Mouse (Mus musculus): ENCODE results near the gene Samd1.
A peak's percentile ranks its signal among the peaks of the same experiment; 100 is the strongest.
"Not testable (repeated sequence)": the region's sequence is repeated elsewhere in the genome, so short reads cannot be mapped to it uniquely, and the experiment has no call there.

Gene Samd1

DNA sequence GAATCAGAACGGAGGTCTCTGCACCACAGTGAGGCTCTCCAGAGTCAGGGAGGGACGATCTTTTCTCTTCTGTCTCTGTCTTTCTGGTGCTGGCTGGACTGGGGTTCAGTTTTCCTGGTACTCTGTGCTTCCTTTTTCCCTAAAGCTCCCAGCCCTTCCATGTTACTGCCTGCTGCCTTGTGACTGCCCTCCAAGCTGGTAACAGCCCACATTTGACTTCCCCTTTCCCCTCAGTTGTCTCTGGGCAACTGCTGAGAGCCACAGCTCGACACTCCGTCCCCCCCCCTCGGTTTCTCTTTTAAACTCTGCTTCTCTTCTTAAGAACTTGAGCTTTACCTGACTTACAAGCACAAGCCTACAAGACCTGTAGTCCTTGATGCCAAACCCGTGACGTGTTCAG lies 8.2 kb upstream of the Samd1 start:
- DNase-seq: no peak

DNA sequence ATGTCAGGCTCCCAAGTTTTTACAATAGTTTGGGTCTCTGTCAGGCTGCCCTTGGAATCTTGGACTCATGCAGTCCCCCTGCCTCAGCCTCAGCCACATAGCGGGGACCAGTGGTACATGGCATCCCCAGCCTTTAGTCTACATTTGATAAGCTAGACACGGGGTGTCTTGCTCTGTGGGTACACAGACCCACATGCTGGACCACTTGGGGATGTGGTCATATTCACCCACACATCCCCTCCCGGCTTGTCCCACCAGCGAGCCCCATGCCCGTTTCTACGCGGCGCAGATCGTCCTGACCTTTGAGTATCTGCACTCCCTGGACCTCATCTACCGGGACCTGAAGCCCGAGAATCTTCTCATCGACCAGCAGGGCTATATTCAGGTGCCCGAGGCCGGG lies 7.3 kb upstream of the Samd1 start:
- DNase-seq: no peak

DNA sequence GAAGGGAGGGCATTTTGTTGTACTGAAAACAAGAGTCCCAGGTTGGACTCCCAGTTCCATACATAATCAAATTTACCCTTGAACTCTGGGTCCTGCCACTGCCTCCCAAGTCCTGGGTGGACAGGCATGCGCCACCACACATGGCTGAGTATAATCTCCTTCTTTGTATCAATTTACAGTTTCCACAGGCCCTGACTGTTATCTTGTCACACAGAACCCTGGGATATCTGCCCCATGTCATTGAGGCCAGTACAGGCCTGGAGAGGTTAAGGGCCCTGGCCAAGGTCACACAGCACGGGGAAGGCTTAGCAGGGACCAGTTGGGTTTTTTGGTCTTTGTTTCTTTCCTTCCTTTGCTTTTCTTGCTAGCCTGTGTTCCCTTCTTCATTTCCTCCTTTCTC lies 5.0 kb upstream of the Samd1 start:
- no peak for DNase-seq

DNA sequence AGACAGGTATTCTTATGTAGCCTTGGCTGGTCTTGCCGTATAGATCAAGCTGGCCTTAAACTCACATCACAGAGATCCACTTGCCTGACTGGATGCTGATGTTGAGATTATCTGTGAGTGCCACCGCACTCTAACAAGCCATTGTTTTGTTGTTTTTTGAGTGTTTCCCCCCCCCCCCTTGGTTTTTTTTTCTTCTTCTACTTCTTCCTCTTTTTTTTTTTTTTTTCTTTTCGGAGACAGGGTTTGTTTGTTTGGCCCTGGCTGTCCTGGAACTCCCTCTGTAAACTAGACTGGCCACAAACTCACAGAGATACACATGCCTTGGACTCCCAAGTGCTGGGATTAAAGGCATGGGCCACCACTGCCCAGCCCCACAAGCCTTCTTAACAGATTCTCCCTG lies 3.4 kb upstream of the Samd1 start:
- no peak for DNase-seq

DNA sequence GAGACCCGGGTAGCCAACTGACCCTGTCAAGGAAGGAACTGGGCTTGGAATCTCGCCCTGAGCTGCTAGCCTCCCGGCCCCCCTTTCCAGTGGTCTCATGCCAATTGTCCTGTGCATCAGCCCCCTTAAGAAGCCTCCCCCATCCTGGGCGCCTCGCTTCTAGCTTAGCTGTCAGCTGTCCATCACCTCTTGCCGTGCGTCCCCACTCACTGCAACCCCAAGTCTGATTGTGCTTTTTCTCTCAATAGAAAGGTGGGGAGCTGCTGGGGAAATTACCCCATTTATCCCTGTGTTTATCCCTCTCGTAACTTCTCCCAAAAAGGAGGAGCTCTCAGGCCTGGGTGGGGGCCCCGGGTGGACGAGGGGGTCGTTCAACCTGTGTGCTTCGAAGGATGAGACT lies 1.5 kb upstream of the Samd1 start:
- DNase-seq: no peak

DNA sequence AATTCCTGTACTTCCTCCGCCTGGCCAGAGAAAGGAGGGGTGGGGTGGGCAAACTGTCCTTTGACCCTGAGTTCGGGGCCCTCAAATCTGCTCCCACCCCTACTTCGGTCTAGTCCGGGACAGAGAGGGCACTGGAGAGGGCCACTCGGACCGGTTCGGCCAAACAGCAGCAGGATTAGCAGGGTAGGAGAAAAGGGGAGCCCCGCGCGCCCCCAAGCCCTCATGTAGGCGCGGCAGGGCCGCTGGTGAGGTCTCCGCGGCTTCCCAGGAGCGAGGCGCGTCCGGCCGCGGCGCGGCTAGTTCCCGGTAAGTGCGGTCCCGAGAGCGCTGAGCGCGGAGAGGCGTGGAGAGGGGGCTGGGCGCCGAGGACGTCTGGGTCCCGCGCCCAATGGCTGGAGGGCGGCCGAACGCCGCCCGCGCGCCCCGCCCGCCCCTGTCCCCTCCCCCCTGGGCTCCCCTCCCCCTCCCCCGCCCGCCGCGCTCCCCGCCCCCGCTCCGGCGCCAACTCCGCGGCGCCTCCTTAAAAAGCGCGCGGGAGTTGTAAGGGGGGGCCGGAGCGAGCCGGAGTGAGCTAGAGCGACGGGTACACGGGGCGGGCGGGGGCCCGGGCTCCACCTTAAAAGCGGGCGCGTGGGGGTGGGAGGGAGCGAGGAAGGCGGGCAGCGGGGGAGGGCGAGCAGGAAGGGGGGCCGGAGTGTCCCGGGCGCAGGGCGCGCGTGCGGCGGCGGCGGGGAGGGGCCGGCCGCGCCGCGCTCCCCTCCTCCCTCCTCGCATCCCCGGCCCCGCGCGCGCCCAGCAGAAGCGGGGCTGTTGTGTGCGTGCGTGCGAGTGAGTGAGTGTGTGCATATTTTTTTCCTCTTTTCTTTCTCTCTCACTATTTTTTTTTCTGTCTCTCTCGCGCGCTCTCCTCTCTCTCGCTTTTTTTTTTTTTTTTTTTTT lies 636 bp upstream of the Samd1 start:
- DNase-seq: peak; percentile 91 to 93

DNA sequence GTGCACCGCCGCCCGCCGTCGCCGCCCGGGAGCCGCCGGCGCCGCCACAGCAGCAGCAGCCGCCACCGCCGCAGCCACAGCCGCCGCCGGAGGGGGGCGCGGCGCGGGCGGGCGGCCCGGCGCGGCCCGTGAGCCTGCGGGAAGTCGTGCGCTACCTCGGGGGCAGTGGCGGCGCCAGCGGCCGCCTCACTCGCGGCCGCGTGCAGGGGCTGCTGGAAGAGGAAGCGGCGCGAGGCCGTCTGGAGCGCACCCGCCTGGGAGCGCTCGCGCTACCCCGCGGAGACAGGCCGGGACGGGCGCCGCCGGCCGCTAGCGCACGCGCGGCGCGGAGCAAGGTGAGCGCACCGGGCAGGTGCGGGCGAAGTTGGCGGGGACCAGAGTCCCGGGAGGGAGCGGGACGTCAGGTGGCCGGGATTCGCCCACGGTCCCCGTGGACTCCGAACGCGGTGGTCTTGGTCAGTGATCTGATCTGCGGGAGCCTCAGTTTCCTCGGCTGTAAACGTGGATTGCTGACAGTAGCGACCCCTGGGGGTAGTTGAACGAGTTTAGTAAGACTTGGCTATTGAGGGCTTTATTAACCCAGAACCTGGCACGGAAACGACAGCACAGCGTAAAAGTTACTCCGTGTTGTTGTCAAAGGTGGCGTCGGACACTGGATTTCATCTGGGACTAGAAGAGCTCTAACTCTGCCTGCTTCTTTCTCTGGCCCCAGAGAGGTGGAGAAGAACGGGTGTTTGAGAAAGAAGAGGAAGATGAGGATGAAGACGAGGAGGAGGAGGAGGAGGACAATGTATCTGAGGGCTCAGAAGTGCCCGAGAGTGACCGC lies 972 bp downstream of the Samd1 start:
- peak; percentile 54 to 60 for DNase-seq

DNA sequence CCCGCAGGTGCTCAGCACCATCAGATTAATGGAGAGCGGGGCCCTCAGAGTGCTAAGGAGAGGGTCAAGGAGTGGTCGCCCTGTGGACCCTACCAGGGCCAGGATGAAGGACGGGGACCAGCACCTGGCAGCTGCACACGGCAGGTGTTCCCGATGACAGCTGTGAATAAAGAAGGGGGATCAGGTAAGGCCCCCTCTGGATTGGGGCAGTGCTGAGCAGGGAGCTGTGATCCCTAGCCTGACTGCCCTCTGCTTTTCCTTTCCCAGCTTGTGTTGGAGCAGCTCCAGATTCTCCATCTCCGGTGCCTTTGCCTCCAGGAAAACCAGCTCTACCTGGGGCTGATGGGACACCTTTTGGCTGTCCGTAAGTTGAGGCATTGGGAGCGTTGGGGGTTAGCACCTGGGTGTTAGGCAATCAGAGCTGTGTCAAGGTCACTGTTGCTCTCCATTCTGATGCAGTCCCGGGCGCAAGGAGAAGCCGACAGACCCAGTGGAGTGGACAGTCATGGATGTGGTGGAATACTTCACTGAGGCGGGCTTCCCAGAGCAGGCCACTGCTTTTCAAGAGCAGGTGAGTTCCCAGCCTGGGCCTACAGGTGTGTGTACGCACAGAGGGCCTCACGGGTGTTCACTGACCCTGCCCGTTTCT lies 1.7 kb downstream of the Samd1 start:
- DNase-seq: no peak

DNA sequence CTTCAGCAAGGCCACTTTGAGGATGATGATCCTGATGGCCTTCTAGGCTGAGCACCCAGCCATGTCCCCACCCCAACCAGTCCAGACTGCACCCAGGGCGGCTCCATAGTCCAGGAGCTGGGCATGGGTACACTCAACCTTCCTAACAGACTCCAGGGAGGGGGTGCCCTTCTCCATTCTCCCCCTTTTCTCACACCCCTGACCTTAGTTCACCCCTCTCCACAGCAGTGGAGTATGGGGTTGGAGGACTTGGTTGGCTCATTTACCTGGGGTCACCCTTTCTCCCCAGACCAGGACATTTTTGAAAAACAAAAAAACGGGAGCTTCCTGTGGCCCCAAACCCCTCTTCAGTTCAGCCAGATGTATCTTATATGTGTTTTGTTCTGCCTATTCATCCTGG lies 2.4 kb downstream of the Samd1 start:
- no peak for DNase-seq

DNA sequence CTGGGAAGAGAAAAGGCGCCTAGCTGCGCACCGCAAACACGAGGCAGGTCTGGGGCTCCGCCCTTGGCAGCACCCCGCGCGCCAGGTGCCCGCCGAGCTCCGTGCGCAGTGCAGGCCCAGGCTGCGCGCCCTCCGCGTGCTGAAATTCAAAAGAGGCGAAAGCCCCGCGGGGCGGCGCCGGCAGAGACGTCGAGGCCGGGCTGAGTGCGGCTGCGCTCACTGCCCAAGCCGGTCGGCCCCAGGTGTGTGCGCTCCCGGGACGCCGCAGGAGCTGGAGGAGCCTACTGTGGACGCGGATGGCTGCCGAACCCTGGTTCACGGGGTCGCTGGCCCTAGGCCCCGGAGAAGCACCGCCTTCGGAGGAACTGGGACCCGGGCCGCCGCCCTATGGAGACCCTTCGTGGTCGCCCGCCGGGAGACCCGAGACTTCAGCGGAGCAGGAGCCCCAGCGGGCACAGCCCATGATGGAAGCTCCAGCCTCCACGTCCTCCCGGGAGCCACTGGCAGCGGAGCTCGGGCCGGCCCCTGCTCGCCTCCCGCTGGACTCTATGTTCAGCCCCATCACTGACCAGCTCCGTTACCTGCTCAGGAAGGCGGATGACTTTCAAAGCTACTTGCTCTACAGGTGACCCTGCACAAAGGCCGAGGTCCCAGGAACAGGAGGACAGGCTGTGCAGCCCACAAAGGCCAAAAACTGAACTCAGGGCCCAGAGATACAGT lies 4.0 kb downstream of the Samd1 start, which contains the start of gene 1700067K01Rik:
Gene 1700067K01Rik, plus strand, starts transcription at position 222 of the 720 bp plus-strand sequence.
- no peak for DNase-seq

DNA sequence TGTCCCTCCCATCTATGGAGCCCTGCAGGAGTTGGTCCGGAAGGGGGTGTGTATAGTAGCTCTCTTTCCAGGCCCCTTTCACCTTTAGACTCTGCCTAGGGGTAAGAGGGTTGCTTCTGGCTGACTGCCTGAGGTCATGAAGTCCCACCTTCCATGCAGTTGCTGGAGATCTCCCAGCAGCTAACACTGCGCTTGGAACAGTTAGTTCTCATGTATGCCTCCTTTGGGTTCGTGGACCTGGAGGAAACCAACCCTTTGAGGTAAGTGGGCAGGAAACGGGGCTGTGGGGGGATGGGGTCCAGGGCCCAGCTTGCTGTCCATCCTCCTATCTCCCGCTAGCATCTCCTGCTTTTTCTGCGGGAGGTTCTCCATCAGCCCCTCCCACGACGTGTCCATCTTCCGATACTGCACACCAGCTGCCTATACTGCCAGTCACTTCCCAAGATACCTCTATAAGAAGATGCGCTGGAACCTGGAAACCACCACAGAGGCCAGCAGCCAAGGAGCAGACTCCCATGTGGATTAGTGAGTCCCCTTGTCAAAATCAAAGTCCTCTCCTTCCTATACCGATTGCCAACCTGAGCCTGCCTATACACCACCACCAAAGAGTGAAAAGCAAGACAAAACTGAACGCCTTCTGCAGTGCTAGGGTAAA lies 5.6 kb downstream of the Samd1 start:
- DNase-seq: no peak

DNA sequence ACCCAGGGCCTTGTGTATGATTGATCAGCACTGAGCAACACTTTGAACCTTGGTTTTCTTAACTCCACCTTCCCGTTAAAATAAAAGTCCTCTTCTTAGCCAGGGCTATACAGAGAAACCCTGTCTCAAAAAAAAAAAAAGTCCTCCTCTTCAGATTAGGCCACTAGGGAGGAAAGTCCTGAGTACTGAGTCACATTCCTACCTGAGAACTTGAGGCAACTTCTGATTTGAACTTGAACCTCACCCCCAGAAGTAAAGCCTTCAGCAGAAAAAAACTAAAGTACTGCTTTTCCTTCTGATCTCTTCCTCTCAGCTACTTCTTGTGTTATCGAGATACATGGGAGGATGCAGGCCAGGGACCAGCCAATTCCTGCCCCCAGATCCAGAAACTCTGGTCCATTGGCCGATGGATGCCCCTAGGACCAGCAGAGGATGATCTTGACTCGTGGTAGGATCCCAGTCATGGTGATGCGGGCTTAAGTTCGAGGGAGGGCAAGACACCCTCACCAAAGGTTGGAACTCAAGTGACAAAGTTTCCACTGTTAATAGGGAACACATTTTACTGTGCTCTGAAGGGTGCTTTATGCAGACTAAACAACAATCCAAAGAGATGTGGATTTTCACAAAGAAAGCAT lies 6.3 kb downstream of the Samd1 start:
- no peak for DNase-seq

DNA sequence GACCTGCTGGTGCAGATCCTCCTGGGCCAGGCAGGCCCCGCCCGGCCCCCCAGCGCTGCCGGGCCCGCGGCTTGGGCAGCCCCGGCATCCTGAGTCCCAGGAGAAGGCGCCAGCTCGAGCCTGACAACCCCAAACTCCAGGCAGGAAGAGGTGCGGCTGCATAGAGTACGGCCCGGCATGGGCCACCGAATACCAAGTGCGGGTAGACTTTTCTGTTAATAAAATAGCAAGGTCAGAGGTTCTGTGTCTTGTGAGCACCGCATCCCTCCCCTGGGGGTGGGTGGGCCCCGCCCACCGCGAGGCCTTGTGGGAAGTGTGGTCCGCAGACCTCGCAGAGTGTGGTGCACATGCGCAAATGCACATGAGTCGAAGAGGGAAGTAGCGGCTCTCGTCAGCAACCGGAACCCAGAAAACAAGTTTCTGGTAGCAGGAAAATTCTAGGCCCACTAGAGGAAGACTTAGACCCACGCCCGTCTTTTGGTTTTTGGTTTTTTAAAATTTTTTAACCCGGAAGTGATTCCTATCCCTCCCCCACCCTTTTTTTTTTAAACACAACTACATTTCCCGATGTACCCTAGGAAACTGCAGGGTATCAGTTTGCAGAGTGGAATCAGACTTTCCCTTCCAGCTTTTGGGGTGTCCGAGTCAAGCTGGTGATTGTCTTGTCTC lies 7.2 kb downstream of the Samd1 start:
- DNase-seq: peak; percentile 95 to 96

DNA sequence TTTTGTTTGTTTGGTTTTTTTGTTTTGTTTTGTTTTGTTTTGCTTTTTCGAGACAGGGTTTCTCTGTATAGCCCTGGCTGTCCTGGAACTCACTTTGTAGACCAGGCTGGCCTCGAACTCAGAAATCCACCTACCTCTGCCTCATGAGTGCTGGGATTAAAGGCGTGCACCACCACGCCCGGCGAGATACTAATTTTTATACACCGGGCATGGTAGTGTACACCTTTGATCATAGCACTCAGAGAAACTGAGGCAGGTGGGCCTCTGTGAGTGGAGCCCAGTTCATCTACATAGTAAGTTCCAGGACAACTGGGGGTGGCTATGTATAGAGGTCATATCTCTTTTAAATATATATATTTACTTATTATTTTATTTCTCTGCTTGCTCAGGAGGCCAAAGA lies 8.0 kb downstream of the Samd1 start:
- not testable (repeated sequence) for DNase-seq

DNA sequence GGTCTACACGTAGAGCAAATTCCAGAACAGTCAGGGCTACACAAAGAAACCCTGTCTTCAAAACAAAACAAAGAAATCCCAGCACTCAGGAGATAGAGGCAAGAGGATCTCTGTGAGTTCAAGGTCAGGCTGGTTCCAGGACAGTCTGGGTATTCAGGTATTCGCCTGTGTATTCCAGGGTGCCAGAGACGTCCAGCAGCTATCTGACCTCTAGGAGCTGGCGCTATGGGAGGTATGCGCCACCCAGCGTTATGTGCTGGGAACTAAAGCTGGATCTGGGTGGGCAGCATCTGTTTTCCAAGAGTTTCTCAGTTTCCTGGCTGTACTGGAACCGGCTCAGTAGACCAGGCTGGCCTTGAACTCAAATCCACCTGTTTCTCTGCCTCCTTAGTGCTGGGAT lies 10.9 kb downstream of the Samd1 start:
- DNase-seq: no peak

DNA sequence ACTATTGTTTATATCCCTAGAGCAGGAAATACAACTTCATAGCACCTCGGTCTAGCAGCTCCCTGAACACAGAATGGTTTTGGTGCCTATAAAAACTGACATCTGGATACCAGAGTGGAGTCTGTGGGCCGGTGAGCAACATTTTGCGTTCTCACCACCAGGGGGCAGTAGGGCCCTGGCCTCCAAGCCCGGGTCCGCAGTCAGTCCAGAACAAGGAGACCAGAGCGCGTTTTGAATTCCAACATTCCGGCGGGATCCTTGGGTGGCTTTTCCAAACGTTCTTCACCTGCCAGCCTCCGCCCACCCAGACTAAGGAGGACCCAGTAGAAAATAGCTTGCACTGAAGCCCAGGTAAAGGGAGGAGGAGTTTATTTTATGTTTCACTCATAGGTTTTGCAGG lies 12.4 kb downstream of the Samd1 start:
- DNase-seq: peak; percentile 87 to 89

DNA sequence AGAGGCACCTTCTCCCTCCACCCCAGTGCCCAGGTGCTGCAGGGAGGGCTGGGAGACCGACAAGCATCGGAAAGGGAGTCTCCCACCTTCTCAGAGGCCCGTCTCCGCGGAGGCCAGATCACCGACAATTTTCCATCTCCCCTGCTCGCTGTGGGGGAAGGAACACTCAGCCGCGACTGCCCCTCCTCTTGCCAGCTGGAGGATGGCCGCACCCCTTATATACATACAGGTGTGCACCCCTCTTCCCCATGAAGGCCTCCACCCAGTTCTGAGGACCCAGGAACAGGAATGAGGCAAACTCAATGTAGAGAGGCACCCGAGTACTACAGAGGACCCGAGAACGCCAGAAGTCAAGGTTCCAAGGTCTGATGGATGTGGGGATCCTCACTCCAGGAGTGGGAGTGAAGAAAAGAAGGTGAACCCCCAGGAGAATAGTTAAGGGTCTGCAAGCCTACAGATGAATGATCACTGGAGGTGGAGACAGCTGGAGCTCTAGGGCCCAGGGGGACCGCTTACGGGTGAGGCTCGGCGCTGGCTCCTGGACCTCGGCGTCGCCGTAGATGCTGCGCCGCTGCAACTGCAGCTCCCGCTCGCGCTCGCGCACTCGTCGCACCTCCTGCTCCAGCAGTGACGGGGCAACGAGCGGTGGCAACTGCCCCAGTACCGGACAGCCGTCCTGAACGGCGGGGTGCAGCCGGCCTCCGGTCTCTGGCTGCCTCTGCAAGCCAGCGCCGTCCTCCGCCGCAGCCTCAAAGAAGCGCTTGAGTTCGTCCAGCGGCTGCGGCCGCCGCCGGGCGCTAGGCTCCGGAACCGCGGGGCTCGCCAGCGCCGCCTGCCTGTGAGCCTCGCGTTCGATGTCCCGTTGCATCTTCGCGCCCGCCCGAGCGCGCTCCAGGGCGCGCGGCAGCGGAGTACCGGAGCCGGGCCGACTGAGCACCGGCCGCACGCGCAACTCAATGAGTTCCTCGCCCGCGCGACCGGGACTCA lies 13.4 kb downstream of the Samd1 start:
- peak; percentile 74 to 77 for DNase-seq

DNA sequence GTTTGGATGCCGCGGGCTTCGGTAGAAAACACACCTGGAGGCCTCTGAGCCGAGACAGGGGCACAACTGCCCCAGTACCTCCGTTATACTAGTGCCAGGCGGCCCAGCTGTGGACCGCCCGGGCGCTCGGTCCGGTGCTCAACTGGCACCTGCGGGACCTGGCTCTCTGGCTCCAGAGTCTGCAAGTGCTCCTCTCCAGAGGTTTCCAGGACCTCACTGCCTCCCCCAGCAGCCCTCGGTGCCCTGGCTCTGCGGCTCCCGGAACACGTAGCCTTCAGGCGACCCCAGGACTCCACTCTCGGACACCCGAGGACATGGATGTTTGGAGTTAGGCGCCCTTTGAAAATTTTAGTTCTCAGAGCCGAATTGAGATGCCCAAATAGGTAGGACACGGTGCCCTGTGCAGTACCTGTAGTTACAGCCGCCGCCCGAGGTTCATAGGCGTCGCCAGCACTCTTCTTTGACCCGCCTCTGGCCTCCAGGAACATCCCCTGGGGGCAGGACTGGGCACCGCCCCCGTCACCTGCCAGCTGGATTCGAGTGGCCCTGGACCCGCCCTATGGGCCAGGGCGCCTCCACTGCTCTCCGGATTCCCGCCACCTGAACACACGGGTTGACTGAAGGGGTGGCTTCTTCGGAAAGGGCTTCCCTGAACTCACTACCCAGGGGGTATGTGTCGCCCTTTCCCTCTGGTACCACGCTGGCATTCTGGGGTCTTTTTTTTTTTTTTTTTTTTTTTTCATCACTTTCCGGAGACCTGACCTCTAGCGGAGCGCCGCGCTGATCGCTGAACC lies 14.4 kb downstream of the Samd1 start, which contains the start of gene 2210011C24Rik:
Gene 2210011C24Rik, minus strand, starts transcription at position 467 of the 794 bp plus-strand sequence.
- DNase-seq: peak; percentile 86 to 87

Measured in lung, adult 18-20 months (tissue).